Mouse (Mus musculus) left cerebral cortex, adult 8-10 months (tissue): ENCODE measurements around the gene Olfr175-ps1. TPM values are rescaled to one million over a fixed set of nuclear protein-coding genes. Genes with fewer than 3 reads are reported as not detected.

Experiments
- DNase-seq, 2 experiments: peaks; one replicate each; pipeline ENCODE4 v3.0.0; 2022; ENCODE audit warnings: low spot score in 2 of 2
- total RNA-seq, 4 experiments: library from RNA; stranded (reverse); gene quantifications; 2 replicates each; pipeline ENCODE4 v1.2.4; 2022

The Olfr175-ps1 gene
- not detected for total RNA-seq

DNA sequence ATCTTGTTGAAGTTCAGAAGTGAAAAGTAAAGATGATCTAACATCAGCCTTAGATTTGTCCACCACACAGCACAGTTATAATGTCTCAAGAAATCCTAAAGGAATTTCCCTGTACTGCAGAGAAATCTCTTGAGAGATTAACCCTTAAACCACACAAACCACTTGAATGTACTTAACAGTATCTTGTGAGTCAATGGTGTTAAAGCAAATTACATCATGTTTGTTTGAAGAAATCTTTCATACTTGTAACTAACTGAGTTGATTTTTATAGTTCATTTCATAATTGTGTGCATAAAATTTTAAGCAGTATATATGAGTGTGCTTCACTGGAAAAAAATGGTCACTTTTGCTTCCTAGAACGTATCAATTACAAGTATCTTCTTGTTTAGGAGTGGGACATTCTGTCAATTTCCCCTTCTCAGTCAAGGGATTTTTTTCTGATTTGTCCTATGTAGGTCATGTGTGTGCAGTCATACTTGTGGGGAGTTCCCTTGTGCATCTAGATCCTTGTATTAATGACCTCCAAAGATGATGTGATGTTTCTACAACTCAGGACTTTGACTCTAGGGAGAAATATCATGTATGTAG lies at the start of gene Olfr175-ps1:
Olfr175-ps1 (minus strand) TSS at position 51 of the 588 bp plus-strand sequence.
- no peak for DNase-seq

DNA sequence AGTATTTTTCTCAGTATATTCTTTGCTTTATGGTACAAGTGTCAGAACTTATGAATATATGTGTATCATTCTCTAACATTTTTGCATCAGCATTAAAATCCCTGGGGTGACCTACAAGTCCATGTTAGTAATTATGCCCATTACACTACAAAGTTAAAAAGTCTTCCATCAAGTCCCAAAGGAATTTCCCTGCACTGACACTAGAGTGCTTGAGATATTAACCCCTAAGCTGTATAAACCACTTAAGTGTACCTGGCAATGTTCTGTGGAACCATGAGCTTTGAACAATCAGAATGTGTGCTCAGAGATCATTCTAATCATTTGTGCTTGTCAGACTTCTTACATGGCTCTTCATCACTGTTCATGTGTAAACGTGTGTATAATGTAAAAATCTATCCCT lies 48.1 kb upstream of the Olfr175-ps1 start, which contains the start of gene Olfr177:
Olfr177 (minus strand) TSS at position 101 of the 400 bp plus-strand sequence.
- DNase-seq, result no peak

DNA sequence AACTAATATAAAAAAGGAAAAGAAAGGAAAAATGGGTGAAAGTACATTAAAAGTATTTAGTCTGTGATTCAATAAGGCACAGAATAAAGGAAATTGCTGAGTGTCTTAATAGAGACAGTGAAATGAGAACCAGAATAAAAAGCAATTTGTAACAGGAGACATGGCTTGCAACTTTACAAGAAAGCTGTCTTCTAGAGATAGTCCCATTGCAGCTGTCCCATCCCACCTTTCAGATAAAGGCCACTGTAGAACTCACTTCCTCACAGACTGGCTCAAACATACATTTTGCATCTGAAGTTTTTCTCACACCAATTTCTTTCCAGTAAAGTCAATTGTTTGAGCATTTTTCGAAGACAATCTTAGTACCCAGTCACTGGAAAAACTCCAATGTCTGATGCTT lies 34.9 kb upstream of the Olfr175-ps1 start:
- DNase-seq, result no peak

DNA sequence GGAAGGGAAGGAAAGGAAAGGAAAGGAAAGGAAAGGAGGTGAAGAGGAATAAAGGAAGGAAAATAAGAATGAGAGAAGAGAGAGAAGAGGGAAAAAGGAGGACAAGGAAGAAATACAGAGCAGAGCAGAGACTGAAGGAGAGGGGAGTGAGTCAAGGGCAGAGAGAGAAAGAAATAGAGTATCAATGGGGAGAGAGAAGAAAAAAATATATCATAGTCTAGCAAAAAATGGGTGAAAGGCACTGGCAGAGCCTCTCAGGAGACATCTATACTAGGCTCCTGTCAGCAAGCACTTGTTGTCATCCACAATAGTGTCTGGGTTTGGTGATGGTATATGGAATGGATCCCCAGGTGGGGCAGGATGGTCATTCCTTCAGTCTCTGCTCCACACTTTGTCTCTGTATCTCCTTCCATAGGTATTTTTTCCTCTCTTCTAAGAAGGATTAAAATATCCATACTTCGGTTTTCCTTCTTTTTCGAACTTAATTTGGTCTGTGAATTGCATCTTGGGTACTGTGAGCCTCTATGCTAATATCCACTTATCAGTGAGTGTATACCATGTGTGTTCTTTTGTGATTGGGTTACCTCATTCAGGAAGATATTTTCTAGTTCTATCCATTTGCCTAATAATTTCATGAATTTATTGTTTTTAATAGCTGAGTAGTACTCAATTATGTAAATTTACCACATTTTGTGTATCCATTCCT lies 33.6 kb upstream of the Olfr175-ps1 start:
- no peak for DNase-seq

GRCm38 (mm10) chr16:58800168-58800567 lies 26.4 kb downstream of the Olfr175-ps1 start, which contains the start of gene Olfr173:
TSS of gene Olfr173 (minus strand) at chr16:58800268.
- DNase-seq, result no peak

Other genes starting within 250 kb of the Olfr175-ps1 start
- gene Gm813, start 209.8 kb downstream of the Olfr175-ps1 start, total RNA-seq, result not detected
- not detected for gene E330017A01Rik, start 188.0 kb downstream of the Olfr175-ps1 start, total RNA-seq
- 10 to 100 TPM; 41.4 to 46.8 (median 43.7) TPM for gene Cpox, start 156.5 kb downstream of the Olfr175-ps1 start, total RNA-seq
- gene Gpr15, start 107.7 kb downstream of the Olfr175-ps1 start, total RNA-seq, result not detected
- gene Cldnd1, start 98.9 kb downstream of the Olfr175-ps1 start, total RNA-seq, result 100 to 1,000 TPM in 3 of 4 experiments, 10 to 100 TPM in 1; 98.1 to 116 (median 114) TPM
- gene Olfr172, start 63.6 kb downstream of the Olfr175-ps1 start, total RNA-seq, result not detected
- not detected for gene Olfr173, start 26.5 kb downstream of the Olfr175-ps1 start, total RNA-seq
- not detected for gene Olfr177, start 48.0 kb upstream of the Olfr175-ps1 start, total RNA-seq
- not detected for gene Olfr178, start 65.3 kb upstream of the Olfr175-ps1 start, total RNA-seq
- not detected for gene Olfr181, start 102.0 kb upstream of the Olfr175-ps1 start, total RNA-seq
- not detected for gene Olfr180, start 102.6 kb upstream of the Olfr175-ps1 start, total RNA-seq
- not detected for gene Olfr183, start 168.6 kb upstream of the Olfr175-ps1 start, total RNA-seq
- not detected for gene Olfr186, start 203.5 kb upstream of the Olfr175-ps1 start, total RNA-seq
- not detected for gene Olfr187, start 213.0 kb upstream of the Olfr175-ps1 start, total RNA-seq